Mouse (Mus musculus) left cerebral cortex, postnatal 14 days (tissue): Measurements from ENCODE around the gene Apoc1. TPM values are rescaled to one million over a fixed set of nuclear protein-coding genes. Genes with fewer than 3 reads are reported as not detected.
A peak's percentile ranks its signal among the peaks of the same experiment; 100 is the strongest.

Source experiments
- DNase-seq, 2 experiments: peaks; one replicate each; pipeline ENCODE4 v3.0.0; 2021 to 2022; ENCODE audit warnings: low spot score in 2 of 2, mixed read lengths in 1 of 2
- intact Hi-C: fragments of 180-260 bp; cut with DNase I; formaldehyde crosslinking; loops from one replicate; pipeline ENCODE4 v1.15.1; 2025
- total RNA-seq, 2 experiments: library from RNA; stranded (reverse); gene quantifications; 2 replicates each; pipeline ENCODE4 v1.2.3; 2021

Gene Apoc1
- total RNA-seq, 2 experiments from 2014 or later, result 2.2 to 3.3 TPM

DNA sequence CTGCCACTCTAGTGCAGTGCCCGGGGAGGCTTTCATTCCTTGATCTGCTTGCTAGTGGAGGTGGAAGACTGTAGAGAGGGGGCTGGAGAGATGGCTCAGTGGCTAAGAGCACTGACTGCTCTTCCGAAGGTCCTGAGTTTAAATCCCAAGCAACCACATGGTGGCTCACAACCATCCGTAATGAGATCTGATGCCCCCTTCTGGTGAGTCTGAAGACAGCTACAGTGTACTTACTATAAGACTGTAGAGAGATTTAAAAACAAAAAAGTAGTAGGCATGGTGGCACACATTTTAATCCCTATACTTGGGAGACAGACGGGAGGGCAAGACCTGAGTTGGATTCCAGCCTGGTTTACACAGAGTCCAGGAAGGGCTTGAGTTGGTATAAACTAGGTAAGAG is 20.0 kb upstream of the Apoc1 start:
- intact Hi-C loops, result no loop called here
- peak in 1 of 2 experiments; percentile 60 for DNase-seq

- intact Hi-C loops, result no loop called here
- no peak for DNase-seq
These were observed 18.2 kb upstream of the Apoc1 start for GRCm38 (mm10) chr7:19710650-19711049.

DNA sequence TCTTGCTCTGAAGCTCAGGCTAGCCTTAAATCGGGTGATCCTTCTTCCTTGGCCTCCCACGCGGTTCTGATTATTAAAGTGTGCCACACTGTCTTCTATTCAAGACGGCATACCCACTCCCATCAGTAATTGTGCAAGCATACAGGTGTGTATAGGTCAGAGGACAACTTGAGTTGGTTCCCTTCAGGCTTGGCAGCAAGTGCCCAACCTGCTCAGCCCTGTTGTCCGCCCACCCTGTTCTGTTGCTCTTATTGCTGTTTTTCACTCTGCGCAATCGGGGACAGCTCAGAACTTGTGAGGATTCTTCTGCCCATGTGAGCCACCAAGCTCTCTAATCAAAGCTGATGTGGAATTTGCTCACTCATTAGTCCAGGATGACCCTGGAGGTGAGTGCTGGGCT is 12.8 kb upstream of the Apoc1 start:
- no peak for DNase-seq
- intact Hi-C loops, result no loop called here

DNA sequence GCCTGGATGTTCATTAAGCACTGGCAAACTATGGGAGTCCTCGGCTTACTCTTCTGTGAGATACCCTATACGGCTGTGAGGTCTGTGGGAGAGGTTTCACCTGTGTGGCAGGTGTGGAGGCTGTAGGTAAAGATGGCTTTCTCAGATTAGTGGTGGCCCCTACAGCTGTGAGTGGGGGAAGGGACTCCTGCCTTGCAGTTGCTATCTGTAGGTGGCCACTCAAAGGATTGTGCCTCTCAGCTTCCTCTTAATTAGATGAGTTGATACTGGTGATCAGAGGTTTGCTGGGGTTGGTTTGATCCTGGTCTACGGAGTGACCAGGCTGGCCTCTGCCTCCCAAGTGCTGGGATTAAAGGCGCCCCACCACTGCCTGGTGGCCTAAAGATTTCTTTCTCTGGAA is 12.0 kb upstream of the Apoc1 start:
- no peak for DNase-seq
- intact Hi-C loops, result no loop called here

- DNase-seq, result no peak
- intact Hi-C loops, result no loop called here
These were observed 10.5 kb upstream of the Apoc1 start for GRCm38 (mm10) chr7:19702859-19703555.

DNA sequence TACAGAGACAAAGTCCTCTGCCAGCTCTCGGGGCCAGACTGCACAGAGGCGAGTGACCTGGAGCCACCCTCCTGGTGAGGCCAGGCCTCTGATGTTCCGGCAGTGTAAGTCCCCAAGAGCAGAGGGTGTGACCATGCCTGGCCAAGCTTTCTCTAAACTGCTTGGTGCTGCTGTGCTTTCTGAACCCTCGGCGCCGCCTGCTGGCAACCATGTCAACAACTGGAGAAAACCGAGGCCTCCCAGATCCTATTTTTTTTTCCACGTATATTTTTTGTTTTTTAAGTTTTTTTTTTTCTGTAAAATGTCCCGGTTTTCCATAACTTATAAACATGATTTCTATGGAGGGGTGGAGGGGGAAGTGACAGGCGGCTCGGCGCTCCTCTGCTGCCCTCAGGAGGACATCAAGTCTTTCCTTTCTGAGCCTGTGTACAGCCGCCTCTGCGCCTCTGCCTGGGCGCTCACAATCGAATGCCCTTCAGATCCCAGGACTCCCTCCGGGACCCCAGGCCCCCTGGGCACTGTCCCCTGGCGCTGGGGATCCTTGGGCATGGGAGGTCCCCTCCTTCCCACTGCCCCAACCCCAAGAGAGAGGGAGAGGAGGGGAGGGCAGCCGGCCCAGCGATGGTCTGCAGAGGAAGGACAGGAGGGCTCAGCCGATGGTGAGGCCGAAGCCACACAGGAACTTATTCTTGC is 8.8 kb upstream of the Apoc1 start:
- peak; percentile 71 to 73 for DNase-seq
- intact Hi-C loops, result loop anchor here (2.0 kb wide), 1 partner anchor 32 kb away; no protein-coding TSS in a partner anchor

DNA sequence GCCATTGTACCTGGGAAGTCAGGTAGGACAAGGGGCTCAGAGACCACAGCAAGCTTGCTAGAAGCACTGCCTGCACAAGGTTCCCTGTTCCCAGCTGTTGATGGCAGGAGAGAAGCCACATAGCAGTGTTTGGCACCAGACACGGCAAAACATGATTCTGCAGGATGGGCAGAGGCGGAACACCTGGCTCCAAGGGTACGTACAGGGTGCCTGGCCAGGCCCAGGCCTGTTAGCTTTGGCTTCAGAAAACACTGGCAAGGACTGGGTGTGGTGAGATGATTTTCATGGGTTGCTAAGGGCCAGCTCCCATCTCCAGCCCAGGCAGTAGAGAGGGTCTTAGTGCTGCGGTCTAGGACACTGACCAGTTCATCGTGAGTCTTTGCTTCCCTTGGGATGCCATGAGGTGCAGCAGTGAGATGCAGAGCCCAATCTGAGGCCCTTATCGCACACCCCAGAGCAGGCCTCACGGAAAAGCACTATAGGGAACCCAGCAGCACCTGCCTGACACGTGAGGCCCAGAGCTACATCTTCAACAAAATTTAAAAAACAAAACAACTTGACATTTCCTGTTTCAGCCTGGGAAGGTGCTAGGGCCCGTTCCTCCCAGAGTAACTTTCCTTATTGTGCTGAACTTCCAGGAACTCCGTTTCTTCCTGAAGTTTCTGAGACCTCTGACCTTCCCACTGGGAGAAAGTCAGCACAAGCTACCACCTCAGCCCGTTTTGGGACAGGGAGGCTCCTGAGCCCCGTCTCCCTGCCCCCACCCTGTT is 8.0 kb upstream of the Apoc1 start:
- DNase-seq, result no peak
- intact Hi-C loops, result loop anchor here (2.0 kb wide), 1 partner anchor 32 kb away; no protein-coding TSS in a partner anchor

GRCm38 (mm10) chr7:19699827-19700148 is 7.3 kb upstream of the Apoc1 start:
- intact Hi-C loops, result loop anchor here (2.0 to 10.0 kb wide), 2 partner anchors 31 to 295 kb away; partner anchors contain the start of genes Ckm and Klc3
- no peak for DNase-seq

- peak; percentile 66 to 70 for DNase-seq
- intact Hi-C loops, result loop anchor here (10.0 kb wide), 1 partner anchor 294 kb away; the partner anchor contains the start of genes Ckm and Klc3
These were observed 6.7 kb upstream of the Apoc1 start, which contains the start of gene Apoe for GRCm38 (mm10) chr7:19698907-19699826. TSS of gene Apoe (minus strand) at chr7:19699188.

GRCm38 (mm10) chr7:19697949-19698906 is 5.8 kb upstream of the Apoc1 start:
- intact Hi-C loops, result loop anchor here (10.0 kb wide), 1 partner anchor 293 kb away; the partner anchor contains the start of genes Ckm and Klc3
- no peak for DNase-seq

- no peak for DNase-seq
- intact Hi-C loops, result loop anchor here (10.0 kb wide), 1 partner anchor 292 kb away; the partner anchor contains the start of genes Ckm and Klc3
These were observed 3.9 kb upstream of the Apoc1 start for GRCm38 (mm10) chr7:19696336-19696873.

GRCm38 (mm10) chr7:19695881-19696280 is 3.4 kb upstream of the Apoc1 start:
- intact Hi-C loops, result loop anchor here (10.0 kb wide), 1 partner anchor 291 kb away; the partner anchor contains the start of genes Ckm and Klc3
- DNase-seq, result no peak

- no peak for DNase-seq
- intact Hi-C loops, result loop anchor here (10.0 kb wide), 1 partner anchor 290 kb away; the partner anchor contains the start of genes Ckm and Klc3
These were observed 2.7 kb upstream of the Apoc1 start for GRCm38 (mm10) chr7:19695213-19695594.

DNA sequence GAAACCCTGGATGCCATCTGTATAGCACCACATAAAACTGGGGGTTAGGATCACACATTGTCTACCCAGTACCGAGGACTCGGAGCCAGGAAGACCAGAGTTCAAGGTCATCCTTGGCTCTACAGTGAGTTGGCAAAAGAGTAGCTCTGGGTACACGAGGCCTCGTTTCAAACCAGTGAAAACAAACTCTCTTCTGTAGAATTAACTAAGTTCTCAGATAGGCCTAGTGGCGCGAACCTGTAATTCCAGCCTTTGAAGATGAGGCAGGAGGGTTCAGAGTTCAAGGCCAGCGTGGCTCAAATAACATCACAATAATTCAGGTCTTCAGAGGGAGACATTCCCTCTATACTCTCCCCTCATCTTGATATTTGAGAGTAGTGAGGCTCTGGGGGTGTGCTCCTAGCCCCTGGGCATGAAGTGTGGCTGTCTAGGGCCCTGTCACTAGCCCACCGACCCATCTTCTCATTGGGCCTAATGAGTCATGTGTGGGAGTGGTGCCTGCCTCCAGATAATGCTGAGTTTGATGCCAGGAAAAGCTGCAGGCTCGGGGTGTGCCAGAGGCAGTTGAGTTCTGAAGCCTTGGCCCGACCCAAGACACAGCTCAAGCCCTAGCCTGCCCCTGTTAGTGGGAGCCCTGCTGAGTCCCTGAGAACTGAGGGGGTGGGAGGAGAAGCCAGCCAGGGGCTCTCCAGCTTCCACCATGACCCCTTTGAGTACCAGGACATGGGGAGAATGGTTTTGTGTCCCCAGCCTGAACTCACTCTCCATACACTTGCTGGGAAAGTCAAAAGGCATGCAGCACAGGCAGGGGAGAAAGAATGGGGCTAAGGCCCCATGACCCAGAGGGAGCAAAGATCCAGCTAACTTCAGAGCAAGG is 2.1 kb upstream of the Apoc1 start:
- no peak for DNase-seq
- intact Hi-C loops, result loop anchor here (10.0 kb wide), 1 partner anchor 290 kb away; the partner anchor contains the start of genes Ckm and Klc3

GRCm38 (mm10) chr7:19693421-19693820 is 961 bp upstream of the Apoc1 start:
- intact Hi-C loops, result loop anchor here (10.0 kb wide), 1 partner anchor 289 kb away; the partner anchor contains the start of genes Ckm and Klc3
- peak; percentile 50 to 70 for DNase-seq

DNA sequence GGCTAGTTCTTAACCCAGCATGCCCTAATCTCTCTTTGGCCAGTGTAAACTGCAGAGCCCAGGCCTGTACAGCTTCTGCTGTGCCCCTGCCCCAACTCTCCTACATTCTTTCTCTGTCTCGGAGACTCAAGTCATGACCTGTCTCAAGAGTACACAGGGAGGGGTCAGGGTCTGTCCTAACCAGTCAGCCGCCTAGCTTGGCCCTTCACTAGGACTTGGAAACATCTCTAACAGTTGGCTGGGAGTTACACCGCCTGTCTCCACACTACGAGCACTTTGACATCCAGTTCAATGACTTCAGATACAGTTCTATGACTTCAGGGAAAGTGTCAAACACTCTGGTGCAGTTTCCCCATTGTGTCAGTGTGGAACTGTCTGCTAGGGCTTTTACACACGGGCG is 1.0 kb downstream of the Apoc1 start:
- no peak for DNase-seq
- intact Hi-C loops, result loop anchor here (10.0 kb wide), 1 partner anchor 287 kb away; the partner anchor contains the start of genes Ckm and Klc3
